Mouse (Mus musculus) neural tube, embryonic 13.5 days (tissue): ENCODE results near the gene Pus3. TPM values are rescaled to one million over a fixed set of nuclear protein-coding genes. Genes with fewer than 3 reads are reported as not detected.
"Not testable (repeated sequence)": the region's sequence is repeated elsewhere in the genome, so short reads cannot be mapped to it uniquely, and the experiment has no call there.

Experiments
- ATAC-seq: fragments of 200-750 bp; cut with Nextera tagmentation; 2 replicates; pipeline ENCODE4 v1.8.0; 2017; ENCODE audit warnings: low read depth, mild to moderate bottlenecking, moderate TSS enrichment, moderate library complexity
- H3K27ac ChIP-seq: fragments of 300-500 bp; sonication (generic); replicated peaks from 2 replicates; pipeline ENCODE4 v1.5.1; 2015; ENCODE audit warnings: moderate library complexity, mild to moderate bottlenecking, inconsistent platforms
- H3K27me3 ChIP-seq: fragments of 300-500 bp; sonication (generic); 2 replicates; pipeline ENCODE4 v1.6.1; 2015; ENCODE audit warnings: mild to moderate bottlenecking, inconsistent platforms
- H3K36me3 ChIP-seq: fragments of 300-500 bp; sonication (generic); 2 replicates; pipeline ENCODE4 v1.6.1; 2015; ENCODE audit warnings: mild to moderate bottlenecking, inconsistent platforms
- H3K4me1 ChIP-seq: fragments of 300-500 bp; sonication (generic); replicated peaks from 2 replicates; pipeline ENCODE4 v1.6.1; 2015; ENCODE audit warnings: inconsistent platforms
- H3K4me2 ChIP-seq: fragments of 300-500 bp; sonication (generic); 2 replicates; pipeline ENCODE4 v1.6.1; 2015; ENCODE audit warnings: inconsistent platforms, mild to moderate bottlenecking, moderate library complexity
- H3K4me3 ChIP-seq: fragments of 300-500 bp; sonication (generic); 2 replicates; pipeline ENCODE4 v1.5.1; 2015; ENCODE audit warnings: mild to moderate bottlenecking, inconsistent platforms
- H3K9ac ChIP-seq: fragments of 300-500 bp; sonication (generic); 2 replicates; pipeline ENCODE4 v1.6.1; 2015; ENCODE audit warnings: moderate library complexity, mild to moderate bottlenecking, inconsistent platforms
- H3K9me3 ChIP-seq: fragments of 300-500 bp; sonication (generic); 2 replicates; pipeline ENCODE4 v1.6.1; 2016; ENCODE audit warnings: inconsistent platforms
- WGBS: fragments of 180-500 bp; shearing (Covaris S2); methylation state at CpG from one replicate; pipeline ENCODE4 v1.1.7; 2015; 5-methylcytosine and 5-hydroxymethylcytosine counted together
- polyA plus RNA-seq: library from polyadenylated mRNA; unstranded; fragments of >200 nt; fragmentation: Nextera tagmentation; extraction: Ambion mirVana; gene quantifications from 2 replicates; pipeline ENCODE4 v1.2.1, GENCODE M21; 2015

Pus3 gene
- polyA plus RNA-seq, 1 experiment from 2014 or later: 15.9 TPM

GRCm38 (mm10) chr9:35592903-35593302, 34.5 kb downstream of the Pus3 start:
- no peak for ATAC-seq
- no peak overlapping the region for H3K9ac ChIP-seq

GRCm38 (mm10) chr9:35607647-35608405, 49.4 kb downstream of the Pus3 start:
- H3K4me3 ChIP-seq: no peak overlapping the region
- WGBS: 65% methylated on average over 8 of the region's 8 CpGs
- no peaks in the 10 kb centered on the region for H3K4me1 ChIP-seq
- no peaks in the 10 kb centered on the region for H3K36me3 ChIP-seq
- 0 out of 2 replicates have a peak, but pooled peaks cover 8% of the 10 kb centered on the region for H3K9me3 ChIP-seq
- H3K4me2 ChIP-seq: no peak overlapping the region
- ATAC-seq: no peak
- no peak overlapping the region for H3K9ac ChIP-seq
- H3K27ac ChIP-seq: no peak overlapping the region
- no peaks in the 10 kb centered on the region for H3K27me3 ChIP-seq

More at GRCm38 (mm10) chr9:35592903-35593302, 34.5 kb downstream of the Pus3 start:
- H3K4me1 ChIP-seq: no peaks in the 10 kb centered on the region
- no peaks in the 10 kb centered on the region for H3K9me3 ChIP-seq
- no peak overlapping the region for H3K27ac ChIP-seq
- H3K27me3 ChIP-seq: no peaks in the 10 kb centered on the region
- no peaks in the 10 kb centered on the region for H3K36me3 ChIP-seq
- WGBS: 15% methylated on average over 2 of the region's 2 CpGs
- no peak overlapping the region for H3K4me3 ChIP-seq
- H3K4me2 ChIP-seq: no peak overlapping the region

GRCm38 (mm10) chr9:35611841-35612240, 53.4 kb downstream of the Pus3 start, which contains the start of gene Pate4:
Gene Pate4, minus strand, starts transcription at chr9:35611941.
- WGBS: 91% methylated on average over 1 of the region's 1 CpGs
- Histone ChIP-seq H3K9ac (no peak within 1 kb of the TSS), H3K27me3 (no peaks in the 10 kb centered on the region), H3K27ac (no peak within 1 kb of the TSS), H3K4me1 (no peaks in the 10 kb centered on the region), H3K9me3 (no peaks in the 10 kb centered on the region), H3K4me3 (no peak within 1 kb of the TSS), H3K36me3 (no peaks in the 10 kb centered on the region), H3K4me2 (no peak within 1 kb of the TSS)
- no peak for ATAC-seq

DNA sequence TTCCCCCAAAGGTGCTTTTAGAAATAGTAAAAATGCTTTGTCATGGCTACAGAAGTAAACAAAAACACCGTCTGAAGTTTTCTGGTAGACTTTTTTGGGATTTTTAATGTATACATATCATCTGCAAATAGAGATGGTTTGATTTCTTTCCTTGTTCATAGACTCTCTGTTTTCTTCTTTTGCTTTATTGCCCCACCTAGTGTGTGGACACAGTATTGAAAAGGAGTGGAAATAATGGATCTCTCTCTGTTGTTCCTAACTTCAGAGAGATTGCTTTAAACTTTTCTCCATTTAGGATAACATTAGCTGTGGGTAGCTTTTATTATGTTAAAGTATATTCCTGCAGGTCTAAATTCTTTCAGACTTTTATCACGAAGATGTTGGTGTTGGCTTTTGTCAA, 55.6 kb downstream of the Pus3 start:
- no peaks in the 10 kb centered on the region for H3K36me3 ChIP-seq

DNA sequence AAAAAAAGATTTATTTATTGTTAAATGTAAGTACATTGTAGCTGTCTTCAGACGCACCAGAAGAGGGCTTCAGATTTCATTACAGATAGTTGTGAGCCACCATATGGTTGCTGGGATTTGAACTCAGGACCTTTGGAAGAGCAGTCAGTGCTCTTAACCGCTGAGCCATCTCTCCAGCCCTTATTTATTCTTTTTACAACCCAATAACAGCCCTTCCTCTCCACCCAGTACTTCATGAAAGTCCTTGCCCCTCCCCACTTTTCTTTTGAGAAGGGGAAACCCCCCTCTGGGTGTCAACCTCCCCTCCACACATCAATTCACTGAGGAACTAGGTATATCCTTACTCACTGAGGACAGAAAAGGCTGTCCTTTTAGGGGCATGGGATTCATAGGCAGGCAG, 58.4 kb downstream of the Pus3 start:
- ATAC-seq, H3K36me3 ChIP-seq, H3K4me2 ChIP-seq, H3K9me3 ChIP-seq, H3K27me3 ChIP-seq, H3K27ac ChIP-seq, H3K4me1 ChIP-seq, H3K4me3 ChIP-seq, H3K9ac ChIP-seq: not testable (repeated sequence)
- 61% methylated on average over 2 of the region's 2 CpGs for WGBS

More for the DNA sequence above, 55.6 kb downstream of the Pus3 start:
- H3K4me2 ChIP-seq: no peak overlapping the region
- ATAC-seq: no peak
- no peak overlapping the region for H3K9ac ChIP-seq
- 32% methylated on average over 2 of the region's 2 CpGs for WGBS
- no peaks in the 10 kb centered on the region for H3K9me3 ChIP-seq
- no peak overlapping the region for H3K4me3 ChIP-seq
- no peak overlapping the region for H3K27ac ChIP-seq
- no peaks in the 10 kb centered on the region for H3K27me3 ChIP-seq
- H3K4me1 ChIP-seq: no peaks in the 10 kb centered on the region

Other genes with a start within 250 kb of the Pus3 start
- gene Cdon, start 137.5 kb upstream of the Pus3 start, polyA plus RNA-seq: 3.5 and 4.0 TPM in 2 replicates
- gene Gm1113, start 40.3 kb upstream of the Pus3 start, polyA plus RNA-seq: not detected in 2 replicates
- 25.1 and 25.8 TPM in 2 replicates for gene Ddx25, start 67 bp upstream of the Pus3 start, polyA plus RNA-seq
- 1.1 and 1.6 TPM in 2 replicates for gene Pate2, start 11.7 kb downstream of the Pus3 start, polyA plus RNA-seq
- gene Hyls1, start 11.8 kb downstream of the Pus3 start, polyA plus RNA-seq: 18.6 and 21.2 TPM in 2 replicates
- not detected in 2 replicates for gene Pate4, start 53.3 kb downstream of the Pus3 start, polyA plus RNA-seq
- gene Pate3, start 89.6 kb downstream of the Pus3 start, polyA plus RNA-seq: not detected in 2 replicates
- gene Pate1, start 128.8 kb downstream of the Pus3 start, polyA plus RNA-seq: not detected in 2 replicates
- not detected in 2 replicates for gene Gm17677, start 182.5 kb downstream of the Pus3 start, polyA plus RNA-seq
- gene Gm17727, start 219.5 kb downstream of the Pus3 start, polyA plus RNA-seq: not detected in 2 replicates
- gene Gm27235, start 231.5 kb downstream of the Pus3 start, polyA plus RNA-seq: not detected in 2 replicates
- not detected in 2 replicates for gene D730048I06Rik, start 231.5 kb downstream of the Pus3 start, polyA plus RNA-seq